In genomic region chr17:73830511-73830910, GRCm38 (mm10) we compare ENCODE assay signal across 26 mouse cellular contexts. TPM values are rescaled to one million over a fixed set of nuclear protein-coding genes. Genes with fewer than 3 reads are reported as not detected.
DNase-seq lines count a peak whose midpoint lies in the region; ATAC-seq lines count a peak whose summit lies in the region.
"Had no signal": no experiment of that assay in that cellular context is flagged by ENCODE, and none has a peak within 500 bp of the region (broad histone marks: within the 10 kb centered on the region; RNA-seq: fewer than 3 reads in every experiment).

No protein-coding gene starts in this region.

- no peak overlapping the region for H3K9ac ChIP-seq in midbrain, embryonic 14.5 days (replicated peaks; ENCODE audit: low read length)
- H3K9ac ChIP-seq: liver, embryonic 14.5 days; lung, embryonic 14.5 days; midbrain, embryonic 13.5 days had no signal

- intact Hi-C loops in heart, postnatal 10 days (cut with DNase I) = no loop called here

- no peaks in the 10 kb centered on the region for H3K4me1 ChIP-seq in midbrain, embryonic 14.5 days (ENCODE audit: control insufficient read depth, insufficient read depth, low read length)
- H3K4me1 ChIP-seq: forebrain, embryonic 10.5 days; heart, embryonic 10.5 days; midbrain, embryonic 13.5 days had no signal

- 100% methylated on average over 1 of the region's 1 CpGs for WGBS in midbrain, embryonic 14.5 days

- DNase-seq in heart, adult 11 months = peak; percentile 23
- no peak for DNase-seq in heart, postnatal 10 days
- peak; percentile 88 for DNase-seq in brain, adult 2 months (ENCODE audit: low read depth, low spot score)
- peak; percentile 67 for DNase-seq in layer of hippocampus, adult 11-12 months (ENCODE audit: low spot score)
- peak; percentile 46 to 84 for DNase-seq in layer of hippocampus, postnatal 14 days (ENCODE audit: low spot score in 2 of 2)
- no peak for DNase-seq in midbrain, embryonic 14.5 days
- DNase-seq in gastrocnemius, adult 8-10 months (ENCODE audit: low spot score in 2 of 2) = no peak
- no peak for DNase-seq in cerebellum, postnatal 4 days (ENCODE audit: low spot score in 2 of 2)
- DNase-seq: B cell, adult 2 months; cerebellum, adult 11-12 months; gastrocnemius, adult 2 months; kidney, adult 9 months; kidney, postnatal 36 days; lung, embryonic 14.5 days; lung, postnatal 36 days had no signal

- H3K4me2 ChIP-seq in midbrain, embryonic 14.5 days (ENCODE audit: low read length) = no peak overlapping the region
- H3K4me2 ChIP-seq: lung, embryonic 14.5 days; midbrain, embryonic 13.5 days had no signal

- no peaks in the 10 kb centered on the region for H3K27me3 ChIP-seq in midbrain, embryonic 14.5 days (ENCODE audit: control insufficient read depth, insufficient read depth, low read length)
- H3K27me3 ChIP-seq: CH12.LX; megakaryocyte, embryonic 14.5 days; midbrain, embryonic 13.5 days; Patski had no signal

- H3K9me3 ChIP-seq in midbrain, embryonic 14.5 days (ENCODE audit: control insufficient read depth, low read length) = no peaks in the 10 kb centered on the region
- H3K9me3 ChIP-seq: forebrain, embryonic 10.5 days; heart, embryonic 10.5 days; megakaryocyte, embryonic 14.5 days; midbrain, embryonic 13.5 days had no signal

- H3K4me3 ChIP-seq in midbrain, embryonic 14.5 days (replicated peaks; ENCODE audit: low read depth, low read length) = no peak overlapping the region
- H3K4me3 ChIP-seq: forebrain, embryonic 10.5 days; gastrocnemius, adult 2 months; heart, embryonic 10.5 days; megakaryocyte, embryonic 14.5 days; midbrain, embryonic 13.5 days had no signal

- ATAC-seq in midbrain, embryonic 14.5 days (ENCODE audit: low FRiP score, low TSS enrichment) = no peak
- ATAC-seq: forebrain, embryonic 16.5 days; intestine, embryonic 16.5 days; midbrain, embryonic 13.5 days; Patski had no signal

- H3K27ac ChIP-seq in midbrain, embryonic 14.5 days (replicated peaks; ENCODE audit: low read depth, low read length) = no peak overlapping the region
- H3K27ac ChIP-seq: forebrain, embryonic 10.5 days; gastrocnemius, adult 2 months; heart, embryonic 10.5 days; hindbrain, postnatal 0 days; liver, embryonic 14.5 days; midbrain, embryonic 13.5 days had no signal

- H3K36me3 ChIP-seq in midbrain, embryonic 14.5 days (ENCODE audit: control insufficient read depth, insufficient read depth, low read length) = peaks cover 30% of the 10 kb centered on the region
- H3K36me3 ChIP-seq: G1E had no signal

RNA-seq across cellular contexts. Expression of gene Ehd3, which starts 26.6 kb away (rescaled TPM):
- 1 to 10 TPM; 3.3 to 4.3 TPM for total RNA-seq in heart, postnatal 10 days (2021)
- 100 to 1,000 TPM; 115 to 118 TPM for total RNA-seq in layer of hippocampus, postnatal 14 days (2021)
- polyA plus RNA-seq in midbrain, embryonic 14.5 days (2014; fragmentation: Nextera tagmentation; extraction: Ambion mirVana) = 14.7 and 16.7 TPM in 2 replicates
- total RNA-seq in gastrocnemius, adult 8-10 months (2022) = 1 to 10 TPM; 5.3 to 6.8 (median 5.5) TPM

Comparison
In these comparisons a context has a peak if more than half of its experiments do, and no peak if none do; other contexts are left out.
1. DNase-seq: peak in heart, adult 11 months (single experiment), brain, adult 2 months (single experiment), layer of hippocampus, adult 11-12 months (single experiment) and layer of hippocampus, postnatal 14 days (2 of 2); none in heart, postnatal 10 days (0 of 2), midbrain, embryonic 14.5 days (single experiment), gastrocnemius, adult 8-10 months (0 of 2) and cerebellum, postnatal 4 days (0 of 2).
2. RNA of gene Ehd3, which starts 26.6 kb away (total RNA-seq): 115 to 118 TPM in layer of hippocampus, postnatal 14 days; 5.3 to 6.8 TPM in gastrocnemius, adult 8-10 months and 3.3 to 4.3 TPM in heart, postnatal 10 days; every median in the first group is over 10 times any median in the second.